In the genomic region with DNA sequence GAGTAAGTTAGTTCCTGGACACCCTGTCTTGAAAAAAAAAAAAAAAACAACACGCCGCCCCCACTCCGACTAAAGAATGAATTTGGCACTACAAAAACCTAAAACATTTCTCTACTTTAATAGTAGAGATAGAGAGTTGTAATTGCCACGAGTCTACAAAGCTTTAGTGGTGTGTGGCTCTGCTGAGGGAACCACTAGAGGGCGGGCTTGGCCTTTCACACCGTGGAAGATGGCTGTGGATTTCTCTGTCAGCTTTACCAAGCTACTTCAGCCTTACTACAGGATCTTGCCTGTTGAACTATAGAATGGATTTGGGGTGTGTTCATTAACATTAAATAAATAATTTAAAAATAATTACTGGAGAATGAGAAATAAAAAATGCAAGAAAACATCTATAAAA, we compare ENCODE assay signal across 8 mouse cellular contexts. TPM values are rescaled to one million over a fixed set of nuclear protein-coding genes. Genes with fewer than 3 reads are reported as not detected.
DNase-seq lines count a peak whose midpoint lies in the region; ATAC-seq and TF ChIP-seq lines count a peak whose summit lies in the region.

No protein-coding gene starts in this region.

- TF ChIP-seq POLR2A in bone marrow macrophage, adult 2 months (IDR thresholded peaks at IDR 0.05; ENCODE audit: borderline replicate concordance, low read depth, low read length), result no peak
- TF ChIP-seq POLR2A in embryonic fibroblast, embryonic 13.5 days (IDR thresholded peaks at IDR 0.05; ENCODE audit: low read depth, low read length), result no peak
- TF ChIP-seq POLR2A in testis, adult 2 months (IDR thresholded peaks at IDR 0.05; ENCODE audit: control insufficient read depth, low read depth, low read length), result no peak

- H3K9ac ChIP-seq in heart, embryonic 14.5 days (ENCODE audit: low read length), result no peak overlapping the region
- H3K9ac ChIP-seq in liver, embryonic 14.5 days (replicated peaks), result no peak overlapping the region
- no peak overlapping the region for H3K9ac ChIP-seq in neural tube, embryonic 13.5 days

- ATAC-seq in heart, embryonic 14.5 days (ENCODE audit: insufficient number of reproducible peaks, insufficient read depth, low FRiP score, low read depth), result peak; percentile 22; the same call in 1 of the 2 replicates
- no peak for ATAC-seq in liver, embryonic 14.5 days (ENCODE audit: insufficient read depth)
- peak; percentile 86 for ATAC-seq in neural tube, embryonic 13.5 days (ENCODE audit: low read depth)

- no peak overlapping the region for H3K4me2 ChIP-seq in heart, embryonic 14.5 days (ENCODE audit: low read length)
- H3K4me2 ChIP-seq in liver, embryonic 14.5 days (ENCODE audit: low read depth), result no peak overlapping the region
- no peak overlapping the region for H3K4me2 ChIP-seq in neural tube, embryonic 13.5 days

- no peak overlapping the region for H3K27ac ChIP-seq in bone marrow macrophage, adult 2 months (ENCODE audit: insufficient read depth, low read depth, low read length)
- no peak overlapping the region for H3K27ac ChIP-seq in embryonic fibroblast, embryonic 13.5 days (ENCODE audit: insufficient read depth, low read length)
- H3K27ac ChIP-seq in heart, embryonic 14.5 days (replicated peaks in 1 of 2; ENCODE audit: control insufficient read depth in 1 of 2, insufficient read depth in 1 of 2, low read depth in 2 of 2, low read length in 2 of 2), result no peak overlapping the region
- no peak overlapping the region for H3K27ac ChIP-seq in liver, embryonic 14.5 days
- H3K27ac ChIP-seq in neural tube, embryonic 13.5 days (replicated peaks), result no peak overlapping the region
- no peak overlapping the region for H3K27ac ChIP-seq in testis, adult 2 months (ENCODE audit: control insufficient read depth, insufficient read depth, low read depth, low read length)

- peaks cover 8% of the 10 kb centered on the region for H3K4me1 ChIP-seq in bone marrow macrophage, adult 2 months (ENCODE audit: control insufficient read depth, insufficient read depth, low read length)
- H3K4me1 ChIP-seq in embryonic fibroblast, embryonic 13.5 days (ENCODE audit: control insufficient read depth, insufficient read depth, low read length), result peaks cover 11% of the 10 kb centered on the region; the same call in 1 of the 2 replicates
- H3K4me1 ChIP-seq in heart, embryonic 14.5 days (ENCODE audit: control insufficient read depth in 2 of 2, insufficient read depth in 2 of 2, low read length in 2 of 2), result peaks cover 8 to 16% of the 10 kb centered on the region in 2 experiments
- peaks cover 0 to 6% of the 10 kb centered on the region in 2 experiments; a peak in 2 of 4 replicates for H3K4me1 ChIP-seq in liver, embryonic 14.5 days (replicated peaks; ENCODE audit: control insufficient read depth in 2 of 2, insufficient read depth in 2 of 2, low read length in 1 of 2)
- peaks cover 13% of the 10 kb centered on the region; the same call in 1 of the 2 replicates for H3K4me1 ChIP-seq in neural tube, embryonic 13.5 days (replicated peaks)
- peaks cover 2% of the 10 kb centered on the region; the same call in 1 of the 2 replicates for H3K4me1 ChIP-seq in testis, adult 2 months (ENCODE audit: control insufficient read depth, insufficient read depth, low read length)

- no peaks in the 10 kb centered on the region for H3K9me3 ChIP-seq in heart, embryonic 14.5 days (ENCODE audit: control insufficient read depth, low read length)
- no peaks in the 10 kb centered on the region for H3K9me3 ChIP-seq in liver, embryonic 14.5 days (ENCODE audit: control insufficient read depth, low read length)
- H3K9me3 ChIP-seq in neural tube, embryonic 13.5 days, result no peaks in the 10 kb centered on the region

- no peaks in the 10 kb centered on the region for H3K36me3 ChIP-seq in heart, embryonic 14.5 days (ENCODE audit: control insufficient read depth, insufficient read depth, low read length)
- H3K36me3 ChIP-seq in liver, embryonic 14.5 days (replicated peaks; ENCODE audit: control insufficient read depth, insufficient read depth, low read depth), result no peaks in the 10 kb centered on the region
- no peaks in the 10 kb centered on the region for H3K36me3 ChIP-seq in neural tube, embryonic 13.5 days
- H3K36me3 ChIP-seq in testis, adult 2 months (ENCODE audit: control insufficient read depth, insufficient read depth, low read length), result no peaks in the 10 kb centered on the region

- TF ChIP-seq EP300 in liver, embryonic 14.5 days (IDR thresholded peaks at IDR 0.05; ENCODE audit: low read depth), result no peak

- DNase-seq in CD4-positive helper T cell, adult 2 months (ENCODE audit: low read depth, low spot score), result peak; percentile 78
- DNase-seq in kidney, postnatal 25 days, result peak; percentile 81 to 88
- DNase-seq in liver, embryonic 14.5 days (ENCODE audit: low read depth in 3 of 3, low spot score in 3 of 3), result peak; percentile 44 to 55 (median 47)

- WGBS in heart, embryonic 14.5 days, result 4% methylated on average over 6 of the region's 6 CpGs
- WGBS in liver, embryonic 14.5 days (ENCODE audit: insufficient replicate concordance), result 10% methylated on average over 6 of the region's 6 CpGs
- WGBS in neural tube, embryonic 13.5 days, result 19% methylated on average over 6 of the region's 6 CpGs

- no peaks in the 10 kb centered on the region for H3K27me3 ChIP-seq in heart, embryonic 14.5 days (ENCODE audit: control insufficient read depth, insufficient read depth, low read length)
- H3K27me3 ChIP-seq in liver, embryonic 14.5 days (ENCODE audit: control insufficient read depth, insufficient read depth, low read length), result no peaks in the 10 kb centered on the region
- H3K27me3 ChIP-seq in neural tube, embryonic 13.5 days, result no peaks in the 10 kb centered on the region
- H3K27me3 ChIP-seq in testis, adult 2 months (ENCODE audit: control insufficient read depth, insufficient read depth, low read length), result no peaks in the 10 kb centered on the region

- peak; percentile 75 for TF ChIP-seq CTCF in bone marrow macrophage, adult 2 months (IDR thresholded peaks at IDR 0.05; ENCODE audit: low read depth, low read length)
- TF ChIP-seq CTCF in embryonic fibroblast, embryonic 13.5 days (IDR thresholded peaks at IDR 0.05; ENCODE audit: borderline replicate concordance, insufficient read depth, low read length), result peak; percentile 85
- TF ChIP-seq CTCF in liver, embryonic 14.5 days (IDR thresholded peaks at IDR 0.05; ENCODE audit: low read depth), result peak; percentile 92
- TF ChIP-seq CTCF in testis, adult 2 months (IDR thresholded peaks at IDR 0.05; ENCODE audit: control insufficient read depth, insufficient read depth, insufficient replicate concordance, low read depth, low read length), result peak; percentile 78; the same call in 1 of the 2 replicates

- H3K4me3 ChIP-seq in bone marrow macrophage, adult 2 months (ENCODE audit: insufficient read depth, low read length), result no peak overlapping the region
- no peak overlapping the region for H3K4me3 ChIP-seq in embryonic fibroblast, embryonic 13.5 days (ENCODE audit: insufficient read depth, low read length)
- H3K4me3 ChIP-seq in heart, embryonic 14.5 days (ENCODE audit: control insufficient read depth in 1 of 2, insufficient read depth in 1 of 2, low read depth in 1 of 2, low read length in 2 of 2), result no peak overlapping the region
- no peak overlapping the region for H3K4me3 ChIP-seq in liver, embryonic 14.5 days (ENCODE audit: insufficient read depth in 1 of 2, low read depth in 2 of 2, low read length in 2 of 2)
- no peak overlapping the region for H3K4me3 ChIP-seq in neural tube, embryonic 13.5 days
- H3K4me3 ChIP-seq in testis, adult 2 months (ENCODE audit: control insufficient read depth, low read depth, low read length), result no peak overlapping the region

RNA-seq across cellular contexts. Expression of a gene that starts 32.1 kb away (rescaled TPM):
- 24.3 and 33.5 TPM in 2 replicates for polyA plus RNA-seq in bone marrow macrophage, adult 2 months (2012; ENCODE audit: insufficient read depth, insufficient read length, missing spikeins)
- 218 and 247 TPM in 2 replicates for polyA plus RNA-seq in embryonic fibroblast, embryonic 13.5 days (2011; ENCODE audit: insufficient read length, low read depth, missing spikeins)
- polyA plus RNA-seq in heart, embryonic 14.5 days (2014; fragmentation: Nextera tagmentation; extraction: Ambion mirVana), result 537 and 540 TPM in 2 replicates
- 7.8 and 8.8 TPM in 2 replicates for polyA plus RNA-seq in liver, embryonic 14.5 days (2012; rRNA removed)
- 30.8 and 34.3 TPM in 2 replicates for polyA plus RNA-seq in liver, embryonic 14.5 days (2014; fragmentation: Nextera tagmentation; extraction: Ambion mirVana)
- 370 and 394 TPM in 2 replicates for polyA plus RNA-seq in neural tube, embryonic 13.5 days (2015; fragmentation: Nextera tagmentation; extraction: Ambion mirVana)
- 34.9 and 60.3 TPM in 2 replicates for polyA plus RNA-seq in testis, adult 2 months (2012; rRNA removed)

RNA-seq across cellular contexts. Expression of a gene that starts 35.1 kb away (rescaled TPM):
- polyA plus RNA-seq in bone marrow macrophage, adult 2 months (2012; ENCODE audit: insufficient read depth, insufficient read length, missing spikeins), result 77.3 and 89.8 TPM in 2 replicates
- 95.8 and 105 TPM in 2 replicates for polyA plus RNA-seq in embryonic fibroblast, embryonic 13.5 days (2011; ENCODE audit: insufficient read length, low read depth, missing spikeins)
- polyA plus RNA-seq in heart, embryonic 14.5 days (2014; fragmentation: Nextera tagmentation; extraction: Ambion mirVana), result 110 and 125 TPM in 2 replicates
- 11.3 and 17.4 TPM in 2 replicates for polyA plus RNA-seq in liver, embryonic 14.5 days (2012; rRNA removed)
- 46.1 and 50.5 TPM in 2 replicates for polyA plus RNA-seq in liver, embryonic 14.5 days (2014; fragmentation: Nextera tagmentation; extraction: Ambion mirVana)
- 168 and 182 TPM in 2 replicates for polyA plus RNA-seq in neural tube, embryonic 13.5 days (2015; fragmentation: Nextera tagmentation; extraction: Ambion mirVana)
- polyA plus RNA-seq in testis, adult 2 months (2012; rRNA removed), result 8.5 and 9.7 TPM in 2 replicates
